Mouse (Mus musculus) cerebellum, adult 18-20 months (tissue): ENCODE results near the gene Zdhhc8.
"Not testable (repeated sequence)": the region's sequence is repeated elsewhere in the genome, so short reads cannot be mapped to it uniquely, and the experiment has no call there.

Experiments used
- DNase-seq, 2 experiments: peaks; one replicate each; pipeline ENCODE4 v3.0.0; 2021

Zdhhc8 gene

GRCm38 (mm10) chr16:18230617-18231016, 4.3 kb downstream of the Zdhhc8 start:
- peak in 1 of 2 experiments; percentile 30 for DNase-seq

GRCm38 (mm10) chr16:18229622-18230021, 5.3 kb downstream of the Zdhhc8 start:
- peak; percentile 70 to 79 for DNase-seq

DNA sequence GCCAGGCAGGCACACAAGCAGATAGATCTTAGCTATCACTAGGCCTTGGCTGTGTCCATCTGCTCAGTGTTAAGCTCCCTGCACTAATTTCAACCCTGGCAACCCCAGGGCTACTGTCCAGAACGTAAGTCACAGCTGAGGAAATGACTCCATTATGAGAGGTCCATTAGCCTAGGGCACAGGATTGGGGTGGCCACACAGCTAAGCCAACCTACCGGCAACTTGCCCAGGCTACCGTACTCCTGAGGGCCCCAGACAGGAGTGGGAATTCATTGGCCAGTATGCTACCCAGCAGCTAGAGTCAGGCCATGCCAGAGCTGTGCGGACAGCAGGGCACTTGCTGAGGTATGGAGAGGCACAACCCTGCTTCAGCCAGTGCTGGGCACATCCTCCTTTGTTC, 6.1 kb downstream of the Zdhhc8 start:
- peak; percentile 72 to 76 for DNase-seq

GRCm38 (mm10) chr16:18227897-18228422, 7.0 kb downstream of the Zdhhc8 start:
- DNase-seq = peak in 1 of 2 experiments; percentile 22

DNA sequence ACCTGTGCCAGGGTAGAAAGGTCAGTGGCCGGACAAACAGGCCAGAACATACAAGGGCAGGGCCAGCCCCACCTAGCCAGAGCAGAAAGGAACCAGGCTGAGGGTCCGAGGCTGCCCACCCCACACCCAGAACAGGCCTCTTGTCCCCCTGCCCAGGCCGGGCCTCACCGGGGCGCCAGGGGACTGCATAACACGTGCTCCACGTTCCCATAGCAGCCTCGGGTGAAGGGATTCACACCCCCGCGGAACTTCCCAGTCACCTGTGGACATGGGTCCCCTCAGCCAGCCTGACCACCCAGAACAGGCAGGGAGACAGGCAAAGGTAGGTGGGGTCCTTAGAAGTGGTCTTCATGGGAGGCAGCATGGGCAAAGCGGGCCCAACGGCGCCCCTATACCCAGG, 7.7 kb downstream of the Zdhhc8 start:
- no peak for DNase-seq

GRCm38 (mm10) chr16:18222188-18222587, 12.7 kb downstream of the Zdhhc8 start:
- no peak for DNase-seq

- DNase-seq = no peak
Observed at GRCm38 (mm10) chr16:18221543-18221898, 13.4 kb downstream of the Zdhhc8 start.

DNA sequence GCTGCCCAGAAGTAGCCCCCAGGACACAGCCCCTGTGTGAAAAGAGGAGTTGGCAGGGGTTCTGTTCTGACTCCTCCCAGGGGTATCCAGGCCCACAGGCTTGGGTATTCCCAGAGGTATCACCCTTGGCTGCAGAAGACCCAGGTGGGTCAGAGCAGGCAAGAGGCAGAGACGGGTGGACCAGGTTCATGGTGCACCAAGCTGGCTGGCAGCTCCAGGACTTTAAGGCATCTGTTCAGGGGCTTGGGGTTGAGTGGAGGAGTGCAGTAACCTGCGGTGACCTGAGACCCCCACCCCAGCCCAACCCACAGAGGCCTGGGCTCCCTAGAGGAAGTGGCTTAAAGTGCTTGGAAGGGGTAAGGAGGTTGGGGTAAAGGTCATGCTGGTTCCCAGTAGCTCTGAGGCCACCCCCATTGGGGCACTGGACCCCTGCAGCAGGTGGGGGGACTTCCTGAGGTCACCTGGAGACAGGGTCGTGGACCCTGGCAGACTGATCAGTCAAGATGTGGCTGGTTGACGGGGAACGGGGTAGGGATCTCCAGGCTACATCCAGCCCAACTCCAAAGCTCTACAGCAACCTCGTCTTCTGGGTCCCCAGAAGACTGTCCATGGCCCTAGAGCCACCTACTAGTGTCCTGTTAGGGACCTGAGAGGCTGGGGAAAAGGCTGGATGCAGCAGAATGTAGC, 13.9 kb downstream of the Zdhhc8 start:
- DNase-seq = no peak

DNA sequence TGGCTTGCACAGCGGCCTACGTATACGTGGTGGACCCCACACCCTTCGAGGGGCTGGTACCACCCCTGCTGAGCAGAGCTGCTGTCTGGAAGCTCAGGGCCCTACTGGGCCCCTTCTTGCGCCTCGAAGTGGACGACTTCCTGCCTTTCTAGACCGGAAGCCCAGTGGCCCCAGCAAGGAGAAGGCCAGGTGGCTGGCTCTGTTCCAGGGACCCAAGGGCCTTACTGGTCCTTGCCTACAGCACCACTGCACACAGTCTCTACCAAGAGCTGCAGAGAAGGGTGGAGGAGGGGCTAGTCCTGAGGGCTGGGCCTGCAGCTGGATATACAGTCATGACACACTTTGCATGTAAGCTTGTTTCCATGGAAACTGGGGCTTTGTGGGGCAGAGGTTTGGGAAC, 14.9 kb downstream of the Zdhhc8 start:
- DNase-seq = no peak

DNA sequence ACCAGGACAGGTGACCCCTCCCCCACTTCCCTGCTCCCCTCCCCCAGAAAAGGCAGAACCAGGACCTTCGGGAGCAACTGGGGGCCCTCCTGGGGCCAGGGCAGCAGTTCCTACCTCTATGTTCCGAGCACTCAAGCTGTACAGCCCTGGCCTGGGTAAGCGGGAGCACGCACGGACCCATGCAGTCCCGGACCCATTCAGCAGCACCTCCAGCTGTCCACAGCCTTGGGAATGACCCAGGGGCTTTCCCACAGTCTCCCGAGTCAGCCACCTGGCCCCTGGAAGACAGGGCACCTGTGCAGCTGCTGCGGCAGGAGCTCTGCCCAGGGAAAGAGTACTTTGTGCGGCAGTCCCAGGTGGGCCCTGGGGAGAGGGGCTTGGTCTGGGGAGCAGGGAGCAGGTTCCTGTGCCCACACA, 16.3 kb downstream of the Zdhhc8 start:
- DNase-seq = no peak

DNA sequence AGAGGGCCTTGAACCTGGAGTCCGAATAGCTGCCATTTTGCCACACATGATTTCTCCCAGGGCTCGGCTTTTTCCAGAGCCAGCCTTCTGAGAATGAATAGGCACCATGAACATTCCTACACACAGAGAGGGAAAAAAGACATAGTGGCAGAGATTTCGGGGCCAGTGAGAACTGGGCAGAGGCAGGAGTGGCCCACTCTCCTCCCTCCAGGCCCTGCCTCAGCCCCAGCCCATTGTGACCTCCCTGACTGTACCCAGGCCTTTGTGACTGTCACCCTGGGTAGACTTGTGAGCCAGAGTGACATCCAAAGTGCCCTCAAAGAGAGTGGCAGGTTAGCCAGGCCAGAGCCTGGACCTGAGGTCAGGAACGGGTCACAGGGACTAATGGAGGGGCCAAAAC, 17.4 kb downstream of the Zdhhc8 start, which contains the start of gene Ccdc188:
Gene Ccdc188, plus strand, starts transcription at position 301 of the 400 bp plus-strand sequence.
- no peak for DNase-seq

- DNase-seq = no peak
Observed at GRCm38 (mm10) chr16:18214858-18215257, 20.1 kb downstream of the Zdhhc8 start.

DNA sequence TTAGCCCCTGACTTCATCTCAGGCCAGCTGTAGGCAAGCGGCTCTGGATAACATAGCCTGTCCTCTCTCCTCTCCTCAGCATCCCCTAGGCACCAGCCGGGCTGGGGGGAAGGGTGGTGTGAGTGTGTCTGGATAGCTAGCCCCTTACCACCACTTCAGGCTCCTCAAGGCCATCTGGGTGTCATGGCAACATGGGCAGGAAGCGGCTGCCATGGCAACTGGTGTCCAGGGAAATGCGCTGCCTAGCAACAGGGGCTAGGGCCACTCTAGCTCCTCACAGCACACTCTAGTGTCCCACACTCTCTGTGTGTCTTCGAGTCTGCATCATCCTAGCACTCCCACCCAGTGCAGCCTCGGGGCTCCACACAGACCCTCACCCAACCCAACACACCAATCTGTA, 21.2 kb downstream of the Zdhhc8 start:
- no peak for DNase-seq

- DNase-seq = peak; percentile 85 to 96
Observed at GRCm38 (mm10) chr16:18211417-18212171, 23.3 kb downstream of the Zdhhc8 start.

DNA sequence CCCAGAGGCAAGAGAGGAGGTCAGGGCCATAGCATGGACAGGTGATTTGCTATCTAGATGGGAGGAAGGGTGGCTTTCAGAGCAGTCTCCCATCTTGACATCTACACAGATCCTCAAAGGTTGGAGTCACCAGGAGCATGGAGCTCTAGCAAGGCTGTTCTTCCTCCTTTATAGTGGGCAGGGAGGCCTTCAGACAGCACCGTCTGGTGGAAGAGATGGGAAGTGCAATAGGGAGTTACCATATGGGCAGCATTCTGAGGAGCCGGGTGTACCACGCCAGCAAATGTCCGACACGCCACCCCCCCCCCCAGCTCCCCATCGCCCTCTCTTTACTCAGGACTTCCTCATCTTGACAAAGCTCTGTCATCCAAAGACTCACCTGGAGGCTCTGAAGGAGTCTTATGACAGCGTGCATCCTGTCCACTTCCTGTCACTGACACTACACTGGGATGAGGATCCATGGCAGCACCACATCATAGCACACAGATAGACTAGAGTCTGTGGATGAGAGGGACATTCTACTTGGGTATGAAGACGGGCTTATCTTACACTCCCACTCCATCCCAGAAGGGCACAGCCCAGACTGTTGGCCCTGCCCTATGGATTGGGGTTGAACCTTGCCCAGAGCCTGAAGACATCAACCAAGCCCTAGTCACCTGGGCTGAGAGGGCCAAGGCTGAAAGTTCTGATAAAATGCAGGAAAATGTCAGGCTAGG, 24.1 kb downstream of the Zdhhc8 start:
- peak; percentile 83 to 85 for DNase-seq

- DNase-seq = no peak
Observed at GRCm38 (mm10) chr16:18203430-18204091, 31.4 kb downstream of the Zdhhc8 start.

GRCm38 (mm10) chr16:18202061-18202460, 32.9 kb downstream of the Zdhhc8 start:
- DNase-seq = no peak

DNA sequence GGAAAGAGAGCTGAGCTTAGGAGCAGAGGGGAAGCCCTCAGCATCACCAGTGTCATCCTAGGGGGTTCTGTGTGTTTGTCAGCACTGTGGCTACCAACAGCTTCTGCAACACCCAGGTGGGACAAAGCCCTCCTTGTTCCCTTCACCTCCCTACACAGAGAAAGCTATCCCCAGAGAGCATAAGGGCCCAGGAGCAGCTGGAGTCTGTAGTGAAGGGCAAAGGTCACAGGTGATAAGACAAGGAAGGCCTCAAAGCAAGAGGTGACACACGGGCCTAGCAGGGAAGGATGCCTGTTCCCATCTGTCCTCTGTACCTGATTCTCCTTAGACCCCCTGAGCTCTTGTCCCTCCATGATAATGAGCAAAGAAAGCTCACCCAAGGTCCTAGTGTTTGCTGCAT, 33.3 kb downstream of the Zdhhc8 start:
- no peak for DNase-seq

GRCm38 (mm10) chr16:18200062-18200461, 34.9 kb downstream of the Zdhhc8 start:
- no peak for DNase-seq

GRCm38 (mm10) chr16:18198365-18199098, 36.4 kb downstream of the Zdhhc8 start:
- no peak for DNase-seq

DNA sequence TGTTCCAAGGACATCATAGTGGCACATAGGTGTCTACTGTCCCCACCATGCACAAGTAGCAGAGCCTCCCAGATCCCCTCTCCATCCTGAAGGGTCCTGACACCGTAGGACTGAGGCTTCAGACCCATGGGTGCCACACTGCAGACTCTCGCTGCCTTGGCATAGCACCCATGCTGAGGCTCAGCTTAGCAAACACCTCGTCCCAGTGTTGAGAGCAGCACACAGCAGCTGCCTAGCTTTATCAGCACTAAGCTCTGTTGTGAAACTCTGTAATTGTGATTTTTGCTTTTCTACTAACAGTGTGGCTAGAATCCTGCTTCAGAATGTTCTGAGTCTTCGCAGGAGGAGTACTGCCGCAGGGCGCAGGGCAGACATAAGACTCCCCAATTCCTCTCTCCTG, 37.1 kb downstream of the Zdhhc8 start:
- no peak for DNase-seq

- DNase-seq = not testable (repeated sequence)
Observed at GRCm38 (mm10) chr16:18195561-18195960, 39.4 kb downstream of the Zdhhc8 start.
